Mouse (Mus musculus): ENCODE data around the gene Pop5. TPM values are rescaled to one million over a fixed set of nuclear protein-coding genes. Genes with fewer than 3 reads are reported as not detected.

Gene Pop5
- polyA plus RNA-seq, 1 experiment = 55.6 TPM

- TF ChIP-seq CTCF (IDR thresholded peaks at IDR 0.05; ENCODE audit: extremely low read depth, insufficient read depth, insufficient read length, insufficient replicate concordance) (no peak), POLR2A (IDR thresholded peaks at IDR 0.05; ENCODE audit: low read depth, low read length) (no peak)
- no peaks in the 10 kb centered on the region for H3K36me3 ChIP-seq (ENCODE audit: control insufficient read depth, insufficient read depth, low read length)
- no peak overlapping the region for H3K4me3 ChIP-seq (ENCODE audit: extremely low read depth, insufficient read depth, insufficient read length)
- no peak overlapping the region for H3K27ac ChIP-seq (ENCODE audit: insufficient read depth, low read length)
- DNase-seq (ENCODE audit: low read depth in 1 of 2, low spot score in 2 of 2) = no peak
- H3K4me1 ChIP-seq (ENCODE audit: control insufficient read depth, insufficient read depth, insufficient read length) = no peaks in the 10 kb centered on the region
- peaks cover 8% of the 10 kb centered on the region for H3K27me3 ChIP-seq (ENCODE audit: control insufficient read depth, insufficient read depth, low read length)
- WGBS = 84% methylated on average over 9 of the region's 9 CpGs
Observed at GRCm38 (mm10) chr5:115212451-115212850, 23.2 kb upstream of the Pop5 start.

GRCm38 (mm10) chr5:115212861-115213260, 22.8 kb upstream of the Pop5 start:
- 76% methylated on average over 4 of the region's 4 CpGs for WGBS
- H3K27ac ChIP-seq (ENCODE audit: insufficient read depth, low read length) = no peak overlapping the region
- H3K4me1 ChIP-seq (ENCODE audit: control insufficient read depth, insufficient read depth, insufficient read length) = no peaks in the 10 kb centered on the region
- no peak overlapping the region for H3K4me3 ChIP-seq (ENCODE audit: extremely low read depth, insufficient read depth, insufficient read length)
- H3K27me3 ChIP-seq (ENCODE audit: control insufficient read depth, insufficient read depth, low read length) = peaks cover 8% of the 10 kb centered on the region
- no peak for TF ChIP-seq POLR2A (IDR thresholded peaks at IDR 0.05; ENCODE audit: low read depth, low read length)
- DNase-seq (ENCODE audit: low read depth in 1 of 2, low spot score in 2 of 2) = no peak
- no peaks in the 10 kb centered on the region for H3K36me3 ChIP-seq (ENCODE audit: control insufficient read depth, insufficient read depth, low read length)

- TF ChIP-seq CTCF (IDR thresholded peaks at IDR 0.05; ENCODE audit: extremely low read depth, insufficient read depth, insufficient read length, insufficient replicate concordance) (no peak), POLR2A (IDR thresholded peaks at IDR 0.05; ENCODE audit: low read depth, low read length) (no peak)
- Histone ChIP-seq H3K4me1 (ENCODE audit: control insufficient read depth, insufficient read depth, insufficient read length) (no peaks in the 10 kb centered on the region), H3K4me3 (ENCODE audit: extremely low read depth, insufficient read depth, insufficient read length) (no peak overlapping the region), H3K27ac (ENCODE audit: insufficient read depth, low read length) (no peak overlapping the region), H3K27me3 (ENCODE audit: control insufficient read depth, insufficient read depth, low read length) (peaks cover 8% of the 10 kb centered on the region), H3K36me3 (ENCODE audit: control insufficient read depth, insufficient read depth, low read length) (no peaks in the 10 kb centered on the region)
- DNase-seq (ENCODE audit: low read depth in 1 of 2, low spot score in 2 of 2) = no peak
- WGBS = 5% methylated on average over 17 of the region's 17 CpGs
Observed at GRCm38 (mm10) chr5:115214864-115215263, 20.8 kb upstream of the Pop5 start.

- H3K27me3 ChIP-seq (ENCODE audit: control insufficient read depth, insufficient read depth, low read length) = peaks cover 8% of the 10 kb centered on the region
- H3K4me1 ChIP-seq (ENCODE audit: control insufficient read depth, insufficient read depth, insufficient read length) = no peaks in the 10 kb centered on the region
- TF ChIP-seq POLR2A (IDR thresholded peaks at IDR 0.05; ENCODE audit: low read depth, low read length) (no peak), CTCF (IDR thresholded peaks at IDR 0.05; ENCODE audit: extremely low read depth, insufficient read depth, insufficient read length, insufficient replicate concordance) (no peak)
- no peaks in the 10 kb centered on the region for H3K36me3 ChIP-seq (ENCODE audit: control insufficient read depth, insufficient read depth, low read length)
- no peak overlapping the region for H3K27ac ChIP-seq (ENCODE audit: insufficient read depth, low read length)
- 34% methylated on average over 27 of the region's 27 CpGs for WGBS
- no peak overlapping the region for H3K4me3 ChIP-seq (ENCODE audit: extremely low read depth, insufficient read depth, insufficient read length)
- DNase-seq (ENCODE audit: low read depth in 1 of 2, low spot score in 2 of 2) = no peak
Observed at GRCm38 (mm10) chr5:115215273-115216185, 20.1 kb upstream of the Pop5 start.

GRCm38 (mm10) chr5:115217998-115218397, 17.6 kb upstream of the Pop5 start:
- Histone ChIP-seq H3K27ac (ENCODE audit: insufficient read depth, low read length) (no peak overlapping the region), H3K36me3 (ENCODE audit: control insufficient read depth, insufficient read depth, low read length) (no peaks in the 10 kb centered on the region), H3K4me3 (ENCODE audit: extremely low read depth, insufficient read depth, insufficient read length) (no peak overlapping the region), H3K4me1 (ENCODE audit: control insufficient read depth, insufficient read depth, insufficient read length) (no peaks in the 10 kb centered on the region), H3K27me3 (ENCODE audit: control insufficient read depth, insufficient read depth, low read length) (peaks cover 8% of the 10 kb centered on the region)
- TF ChIP-seq POLR2A (IDR thresholded peaks at IDR 0.05; ENCODE audit: low read depth, low read length) = no peak
- no peak for TF ChIP-seq CTCF (IDR thresholded peaks at IDR 0.05; ENCODE audit: extremely low read depth, insufficient read depth, insufficient read length, insufficient replicate concordance)
- DNase-seq (ENCODE audit: low read depth in 1 of 2, low spot score in 2 of 2) = no peak
- 77% methylated on average over 12 of the region's 12 CpGs for WGBS

GRCm38 (mm10) chr5:115220931-115221640, 14.6 kb upstream of the Pop5 start:
- no peak overlapping the region for H3K4me3 ChIP-seq (ENCODE audit: extremely low read depth, insufficient read depth, insufficient read length)
- no peaks in the 10 kb centered on the region for H3K36me3 ChIP-seq (ENCODE audit: control insufficient read depth, insufficient read depth, low read length)
- H3K27me3 ChIP-seq (ENCODE audit: control insufficient read depth, insufficient read depth, low read length) = no peaks in the 10 kb centered on the region
- TF ChIP-seq POLR2A (IDR thresholded peaks at IDR 0.05; ENCODE audit: low read depth, low read length) (no peak), CTCF (IDR thresholded peaks at IDR 0.05; ENCODE audit: extremely low read depth, insufficient read depth, insufficient read length, insufficient replicate concordance) (no peak)
- WGBS = 41% methylated on average over 13 of the region's 13 CpGs
- no peak for DNase-seq (ENCODE audit: low read depth in 1 of 2, low spot score in 2 of 2)
- no peak overlapping the region for H3K27ac ChIP-seq (ENCODE audit: insufficient read depth, low read length)
- no peaks in the 10 kb centered on the region for H3K4me1 ChIP-seq (ENCODE audit: control insufficient read depth, insufficient read depth, insufficient read length)
